Mouse (Mus musculus) gastrocnemius, adult 2 months (tissue): ENCODE results near the gene Csrp1. TPM values are rescaled to one million over a fixed set of nuclear protein-coding genes. Genes with fewer than 3 reads are reported as not detected.

ENCODE experiments used
- DNase-seq: peaks from one replicate; pipeline ENCODE4 v3.0.0; 2022
- H3K27ac ChIP-seq: fragments of 200-600 bp; 2 replicates; pipeline ENCODE4 v1.8.1; 2022; ENCODE audit warnings: mild to moderate bottlenecking
- H3K4me3 ChIP-seq: fragments of 200-600 bp; 2 replicates; pipeline ENCODE4 v1.8.1; 2022; ENCODE audit warnings: mild to moderate bottlenecking, moderate library complexity
- CTCF ChIP-seq: fragments of 200-600 bp; IDR thresholded peaks from 2 replicates; pipeline ENCODE4 v1.8.1; 2022; ENCODE audit warnings: antibody characterized with exemption, mild to moderate bottlenecking, moderate library complexity
- intact Hi-C: fragments of 180-260 bp; cut with DNase I; formaldehyde crosslinking; loops from one replicate; pipeline ENCODE4 v1.15.1; 2025
- long read RNA-seq, 2 experiments: library from polyadenylated mRNA; stranded (forward); transcript quantifications; one replicate each; pipeline ENCODE4 v2.0.0; 2021
- total RNA-seq, 2 experiments: library from RNA; stranded (reverse); gene quantifications; 2 replicates each; pipeline ENCODE4 v1.2.3; 2021

The Csrp1 gene
- 10 to 100 TPM; 18.9 to 25.0 TPM for total RNA-seq
- long read RNA-seq, experiment 1, partial matches to known transcripts: 0 of 4 reads
- long read RNA-seq, experiment 1, other reads (novel, unspliced or antisense): 1 of 4 reads
- long read RNA-seq, experiment 2, transcript Csrp1-201 (6 exons, 1,823 nt): major isoform, 5 of 6 reads
- long read RNA-seq, experiment 2, partial matches to known transcripts: 0 of 6 reads
- long read RNA-seq, experiment 2, other reads (novel, unspliced or antisense): 1 of 6 reads

DNA sequence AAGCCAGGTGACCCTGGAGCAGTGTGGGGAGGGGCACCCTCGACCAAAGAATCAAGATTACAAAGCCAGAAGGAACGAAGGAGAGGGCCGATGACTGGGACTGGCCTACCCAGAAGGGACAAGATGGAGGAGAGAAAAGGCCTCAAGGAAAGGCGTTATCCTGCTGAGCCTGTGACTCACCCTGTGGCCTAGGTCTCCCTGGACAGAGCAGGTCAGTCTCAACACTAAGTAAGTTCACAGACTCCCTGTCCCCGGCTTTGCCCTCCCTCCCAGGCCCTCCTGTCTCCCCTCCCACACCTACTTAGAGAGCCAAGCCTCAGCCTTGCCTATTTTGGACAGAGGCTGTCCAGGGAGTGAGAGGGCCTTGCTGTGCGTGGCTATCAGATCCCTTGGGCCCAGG lies at the start of gene Csrp1:
Csrp1 (plus strand) TSS at position 79 of the 400 bp plus-strand sequence.
- peak within 1 kb of the TSS; percentile 23; the same call in 1 of the 2 replicates for H3K4me3 ChIP-seq
- peak within 1 kb of the TSS; percentile 68 for H3K27ac ChIP-seq
- no peak for TF ChIP-seq CTCF
- intact Hi-C loops: loop anchor here (1.0 kb wide), 2 partner anchors 33 to 61 kb away; no protein-coding TSS in a partner anchor
- DNase-seq: no peak

DNA sequence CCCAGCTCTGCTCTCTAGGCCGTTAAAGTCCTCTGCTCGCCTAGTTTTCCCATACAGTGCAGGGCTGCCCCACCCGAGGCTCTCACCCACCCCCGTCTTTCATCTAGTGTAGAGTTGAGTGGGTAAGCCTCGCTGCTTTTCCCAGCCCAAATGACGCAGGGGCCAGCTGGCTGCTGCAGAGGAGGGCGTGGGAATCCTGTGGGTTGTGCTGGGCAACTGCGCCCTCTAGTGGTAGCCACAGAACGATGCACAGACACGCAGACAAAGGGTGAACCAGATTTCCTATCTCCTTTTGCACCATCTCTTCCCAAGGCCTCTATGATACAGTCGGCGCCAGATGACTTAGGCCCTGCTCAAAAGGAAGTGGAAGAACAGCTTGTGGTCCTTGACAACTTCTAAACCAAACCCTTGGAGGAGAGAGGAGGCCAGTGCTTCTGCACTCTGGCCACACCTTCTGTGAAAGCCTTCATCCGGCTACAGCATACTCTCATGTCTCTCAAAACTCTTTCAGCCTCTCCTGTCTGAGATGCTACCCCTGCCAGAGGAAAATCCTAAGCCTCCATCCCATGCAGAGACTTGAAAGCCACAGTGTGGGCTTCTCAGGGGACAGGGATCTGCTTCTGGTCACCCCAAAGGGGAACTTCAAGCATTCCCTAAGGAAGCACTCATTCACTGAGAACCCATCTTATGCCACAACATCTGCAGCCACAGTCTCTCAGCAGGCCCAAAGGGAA lies 49.3 kb upstream of the Csrp1 start:
- Histone ChIP-seq H3K4me3 (peak overlapping the region; percentile 56), H3K27ac (peak overlapping the region; percentile 71)
- intact Hi-C loops: loop anchor here (1.0 to 2.0 kb wide), 3 partner anchors 28 to 209 kb away; no protein-coding TSS in a partner anchor
- DNase-seq: peak; percentile 90
- peak; percentile 98; the same call in 1 of the 2 replicates for TF ChIP-seq CTCF

DNA sequence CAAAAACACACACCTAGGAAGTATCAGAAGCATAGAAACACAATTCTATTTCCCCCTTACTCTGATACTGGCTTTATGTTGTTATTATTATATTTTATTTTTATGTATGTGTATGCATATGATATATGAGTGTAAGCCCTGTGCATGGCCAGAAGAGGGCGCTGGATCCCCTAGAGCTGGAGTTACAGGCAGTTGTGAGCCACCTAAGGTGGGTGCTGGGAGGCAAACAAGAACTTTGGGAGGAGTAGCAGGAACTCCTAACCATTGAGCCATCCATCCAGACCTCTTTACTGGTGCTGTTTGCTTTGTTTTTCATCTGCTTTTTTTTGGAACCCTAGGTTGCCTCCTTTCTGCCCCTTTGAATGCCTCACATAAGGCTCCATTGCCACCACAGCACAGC lies 48.5 kb upstream of the Csrp1 start:
- intact Hi-C loops: loop anchor here (2.0 kb wide), 1 partner anchor 27 kb away; no protein-coding TSS in a partner anchor
- peak overlapping the region; percentile 65; the same call in 1 of the 2 replicates for H3K27ac ChIP-seq
- no peak for DNase-seq
- H3K4me3 ChIP-seq: no peak overlapping the region
- TF ChIP-seq CTCF: peak; percentile 55

DNA sequence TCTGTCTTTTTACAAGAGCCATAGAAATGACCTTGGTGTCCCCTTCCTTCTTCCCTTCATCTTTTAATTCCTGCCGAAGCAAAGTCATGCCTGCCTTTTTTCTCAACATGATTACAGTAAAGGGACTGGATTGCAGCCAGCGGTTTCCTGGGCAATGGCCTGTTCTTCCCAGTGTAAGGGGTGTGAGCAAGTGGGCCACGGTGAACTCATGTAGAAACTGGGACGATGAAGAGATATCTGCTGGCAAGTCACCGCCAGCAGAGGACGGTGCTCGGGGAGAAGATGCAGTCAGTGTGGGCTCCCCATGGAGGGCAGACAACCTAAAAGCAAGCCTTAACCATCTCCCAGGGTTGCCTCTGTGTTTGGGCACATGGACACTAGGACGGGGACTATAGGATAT lies 47.9 kb upstream of the Csrp1 start:
- no peak overlapping the region for H3K4me3 ChIP-seq
- intact Hi-C loops: loop anchor here (2.0 kb wide), 1 partner anchor 27 kb away; no protein-coding TSS in a partner anchor
- peak overlapping the region; percentile 65 for H3K27ac ChIP-seq
- no peak for TF ChIP-seq CTCF
- no peak for DNase-seq

DNA sequence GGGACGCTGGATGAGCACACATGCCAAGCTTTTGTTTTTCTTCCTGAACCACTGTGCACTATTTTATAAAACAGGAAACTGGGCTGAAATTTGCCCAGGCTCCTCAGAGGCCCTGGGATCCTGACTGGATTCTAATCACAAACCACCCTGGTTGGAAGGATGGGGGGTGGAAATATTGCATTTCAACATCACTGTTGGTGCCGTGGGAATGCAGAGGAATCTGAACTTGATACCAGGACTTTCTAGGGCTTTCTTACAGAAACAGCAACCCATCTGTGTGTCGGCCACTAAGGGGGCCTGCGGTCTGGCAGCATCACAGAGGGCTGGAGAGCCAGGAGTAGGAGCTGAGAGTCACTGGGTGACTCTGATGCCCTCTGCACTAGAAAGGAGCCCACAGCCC lies 47.5 kb upstream of the Csrp1 start:
- no peak for TF ChIP-seq CTCF
- intact Hi-C loops: no loop called here
- DNase-seq: no peak
- Histone ChIP-seq H3K4me3 (no peak overlapping the region), H3K27ac (peak overlapping the region; percentile 65)

DNA sequence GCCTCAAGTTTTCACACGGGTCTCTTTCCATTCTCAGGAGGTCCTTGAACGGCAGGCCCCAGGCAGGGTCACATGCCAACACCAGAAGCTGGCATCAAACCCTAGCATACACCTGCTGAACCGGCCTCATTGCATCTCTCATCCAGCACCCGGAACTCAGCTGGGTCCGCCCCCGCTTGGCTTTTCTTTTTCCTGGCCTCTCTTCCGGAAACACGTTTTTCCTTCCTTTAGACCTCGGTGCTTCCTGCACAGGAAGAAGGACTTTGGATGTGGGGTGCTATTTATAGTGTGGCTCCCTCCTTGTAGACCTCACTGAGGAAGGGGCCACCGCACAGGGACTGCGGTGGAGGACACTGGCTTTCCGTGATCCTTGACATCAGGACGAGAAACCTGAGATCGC lies 46.4 kb upstream of the Csrp1 start:
- intact Hi-C loops: no loop called here
- no peak for TF ChIP-seq CTCF
- H3K4me3 ChIP-seq: peak overlapping the region; percentile 1; the same call in 1 of the 2 replicates
- H3K27ac ChIP-seq: peak overlapping the region; percentile 65
- no peak for DNase-seq

DNA sequence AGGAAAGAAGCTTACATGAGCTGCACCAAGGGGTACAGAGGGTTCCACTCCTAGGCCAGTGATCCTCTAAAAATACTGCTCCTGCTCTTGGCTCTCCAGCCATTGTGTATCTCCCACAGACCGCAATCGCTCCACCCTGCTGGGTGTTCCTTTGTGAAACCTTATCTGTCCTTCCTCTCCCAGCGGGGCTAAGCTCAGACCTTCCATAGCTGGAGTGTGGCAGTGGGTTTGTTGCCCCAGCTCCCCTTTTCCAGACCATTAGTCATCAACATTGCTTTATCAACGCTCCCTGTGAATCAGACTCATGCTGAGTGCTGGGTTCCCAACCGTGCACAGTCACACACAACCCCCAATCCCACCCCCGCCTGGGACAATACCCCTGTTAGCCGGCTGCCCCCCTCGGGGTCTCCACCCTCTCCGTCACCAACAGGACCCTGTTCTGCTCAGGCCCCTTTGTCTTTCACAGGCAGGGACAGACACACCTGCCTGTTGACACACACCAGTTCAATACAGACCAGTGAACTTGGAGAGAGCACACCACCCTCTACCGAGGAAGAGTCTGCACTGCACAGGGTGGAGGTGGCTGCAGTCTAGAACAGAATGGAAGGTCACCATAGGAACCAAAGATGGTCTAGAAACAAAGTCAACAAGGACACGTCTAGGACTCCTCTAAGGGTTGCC lies 44.3 kb upstream of the Csrp1 start:
- peak; percentile 43; the same call in 1 of the 2 replicates for TF ChIP-seq CTCF
- peak overlapping the region; percentile 46 for H3K27ac ChIP-seq
- intact Hi-C loops: no loop called here
- no peak for DNase-seq
- H3K4me3 ChIP-seq: no peak overlapping the region

DNA sequence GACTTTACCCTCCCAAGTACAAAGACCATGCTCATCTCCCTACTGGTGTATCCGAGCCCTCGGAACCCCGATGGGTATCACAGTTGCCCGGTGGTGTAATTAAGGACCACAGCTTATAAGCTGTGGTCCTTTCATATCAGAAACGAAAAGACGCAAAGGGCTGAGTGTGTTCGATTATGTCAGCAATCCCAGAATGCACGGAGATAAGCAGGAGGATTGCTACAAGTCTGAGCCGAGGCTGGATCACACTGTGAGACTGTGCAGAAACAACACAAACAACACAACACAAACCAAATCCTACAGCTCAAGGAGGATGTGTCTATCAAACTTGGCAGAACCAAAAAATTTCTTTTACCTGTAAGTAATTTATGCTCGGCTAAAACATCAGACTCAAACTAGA lies 43.6 kb upstream of the Csrp1 start:
- intact Hi-C loops: no loop called here
- no peak for TF ChIP-seq CTCF

DNA sequence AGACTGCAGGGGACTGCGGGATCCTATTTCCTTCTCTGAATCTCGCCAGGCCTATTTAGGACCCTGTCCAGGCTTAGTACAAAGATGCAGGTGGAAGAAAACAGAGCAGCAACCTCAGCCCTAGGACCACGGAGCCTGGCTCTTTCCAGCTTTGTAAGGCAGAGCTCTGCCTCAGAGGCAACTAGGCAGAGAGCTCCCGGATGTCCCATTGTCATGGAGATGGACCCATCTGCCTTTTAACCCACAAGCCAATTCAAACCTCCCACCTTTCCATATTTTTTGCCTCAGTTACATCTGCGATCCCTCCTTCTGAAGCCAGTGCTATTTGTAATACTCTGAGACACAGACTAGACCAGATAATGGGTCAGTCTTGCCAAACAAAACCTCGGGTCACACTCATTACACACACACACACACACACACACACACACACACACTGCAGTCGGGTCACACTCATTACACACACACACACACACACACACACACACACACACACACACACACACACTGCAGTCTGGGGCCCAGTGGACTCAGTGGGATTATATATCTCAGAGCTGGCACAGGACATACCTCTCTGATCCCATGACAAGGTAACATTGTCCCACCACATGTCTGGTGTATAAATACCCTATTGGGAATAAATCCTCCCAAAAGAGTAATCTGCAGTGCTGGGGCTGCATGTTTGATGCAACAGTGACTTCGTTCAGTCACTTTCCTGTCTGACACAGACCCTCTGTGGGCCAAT lies 42.8 kb upstream of the Csrp1 start:
- no peak for TF ChIP-seq CTCF
- no peak overlapping the region for H3K4me3 ChIP-seq
- intact Hi-C loops: no loop called here
- DNase-seq: no peak
- no peak overlapping the region for H3K27ac ChIP-seq

More for the DNA sequence above, 43.6 kb upstream of the Csrp1 start:
- no peak overlapping the region for H3K4me3 ChIP-seq
- no peak overlapping the region for H3K27ac ChIP-seq
- DNase-seq: no peak

DNA sequence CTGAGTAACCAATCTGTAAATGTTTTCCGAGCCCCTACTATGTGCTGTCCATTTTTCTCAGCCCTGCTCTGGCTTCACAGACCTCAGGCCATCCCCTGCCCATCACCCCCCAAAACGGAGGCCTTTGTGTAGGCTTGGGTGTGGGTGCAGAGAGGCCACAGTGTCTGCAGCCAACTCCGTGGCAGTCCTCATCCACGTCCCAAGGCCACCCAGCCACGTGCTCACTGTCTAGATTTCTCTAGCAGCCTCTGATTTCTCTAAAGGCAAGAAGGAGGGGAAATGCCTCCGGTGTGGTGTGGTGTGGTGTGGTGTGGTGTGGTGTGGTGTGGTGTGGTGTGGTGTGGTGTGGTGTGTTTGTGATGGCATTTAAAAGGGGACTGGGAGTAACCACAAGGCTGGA lies 41.7 kb upstream of the Csrp1 start:
- Histone ChIP-seq H3K4me3 (no peak overlapping the region), H3K27ac (no peak overlapping the region)
- intact Hi-C loops: no loop called here
- TF ChIP-seq CTCF: no peak
- DNase-seq: peak; percentile 14

DNA sequence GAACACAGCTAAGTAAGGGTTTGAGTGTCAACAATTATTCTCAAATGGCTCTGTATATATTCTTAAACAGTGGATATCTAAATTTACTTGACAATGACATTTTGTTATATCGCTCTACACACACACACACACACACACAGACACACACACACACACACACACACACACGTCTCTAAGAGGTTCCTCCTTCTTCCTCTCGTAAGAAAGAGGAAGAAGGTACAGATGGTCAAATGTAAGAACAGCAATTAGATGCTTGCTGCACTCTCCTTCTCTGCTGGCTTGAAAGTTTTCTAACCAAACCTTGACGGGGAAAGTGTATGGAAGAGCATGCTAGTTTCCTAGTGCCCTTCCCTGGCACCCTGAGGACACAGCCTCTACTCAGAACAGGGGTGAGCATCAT lies 39.1 kb upstream of the Csrp1 start:
- DNase-seq: no peak
- Histone ChIP-seq H3K27ac (peak overlapping the region; percentile 40; the same call in 1 of the 2 replicates), H3K4me3 (no peak overlapping the region)
- no peak for TF ChIP-seq CTCF
- intact Hi-C loops: no loop called here

DNA sequence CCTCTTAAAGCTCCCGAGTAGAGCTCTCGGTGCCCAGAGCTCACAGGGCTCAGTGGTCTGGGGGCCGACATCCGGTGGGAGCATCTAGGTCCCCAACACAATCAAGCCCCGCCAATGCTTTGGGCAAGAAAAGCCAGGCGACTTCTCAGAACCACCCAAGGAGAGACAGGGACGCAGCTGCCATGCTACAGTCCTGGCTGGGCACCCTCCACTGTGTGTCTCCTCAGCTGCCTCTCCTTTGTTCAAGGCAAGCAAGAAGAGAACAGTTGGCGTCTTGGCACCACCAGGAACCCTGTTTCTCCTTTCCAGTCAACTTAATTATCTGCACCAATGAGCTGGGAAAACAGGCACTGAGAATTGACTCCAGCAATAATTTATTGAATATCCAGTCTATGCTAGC lies 38.7 kb upstream of the Csrp1 start:
- TF ChIP-seq CTCF: no peak
- H3K27ac ChIP-seq: peak overlapping the region; percentile 40; the same call in 1 of the 2 replicates
- intact Hi-C loops: no loop called here
- H3K4me3 ChIP-seq: no peak overlapping the region
- no peak for DNase-seq
